Mouse (Mus musculus): ENCODE results near the gene Pth1r. TPM values are rescaled to one million over a fixed set of nuclear protein-coding genes. Genes with fewer than 3 reads are reported as not detected.
A peak's percentile ranks its signal among the peaks of the same experiment; 100 is the strongest.
"Not testable (repeated sequence)": the region's sequence is repeated elsewhere in the genome, so short reads cannot be mapped to it uniquely, and the experiment has no call there.

Gene Pth1r
- polyA plus RNA-seq, 1 experiment from 2014 or later = 133 TPM

DNA sequence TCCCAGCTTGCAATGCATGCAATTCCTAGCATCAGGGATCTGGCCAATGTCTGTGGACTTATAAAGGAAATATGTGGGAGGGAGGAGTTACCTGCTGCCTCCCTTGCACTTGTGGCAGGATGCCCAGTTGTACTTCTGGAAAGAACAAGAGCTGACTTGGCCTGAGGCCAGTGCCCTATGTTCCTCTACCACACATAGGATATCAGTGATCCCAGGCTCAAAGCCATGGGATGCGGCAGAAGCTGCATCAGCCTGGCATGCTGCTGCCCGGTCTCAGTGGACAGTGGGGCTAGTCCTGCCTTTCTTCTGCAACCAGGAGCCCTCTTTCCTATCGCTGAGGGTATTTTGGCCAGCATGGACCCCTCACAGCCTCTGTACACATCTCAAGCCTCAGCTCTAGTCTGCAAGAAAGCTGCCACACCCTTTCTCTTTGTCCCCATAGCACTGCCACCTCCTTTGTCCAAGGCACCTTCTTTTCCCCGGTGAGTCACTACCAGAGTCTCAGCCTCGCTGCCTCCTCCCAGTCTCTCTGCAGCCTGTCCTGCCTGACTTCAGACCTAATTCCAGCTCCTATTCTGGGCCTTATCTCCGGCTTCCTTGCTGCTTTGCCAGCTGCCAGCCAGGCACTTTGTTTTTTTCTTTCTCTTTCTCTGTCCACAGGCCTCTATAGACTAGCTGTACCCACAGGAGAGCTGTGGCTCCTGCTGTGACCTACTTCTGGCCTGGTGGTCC, 62.7 kb downstream of the Pth1r start:
- H3K4me2 ChIP-seq (replicated peaks) = no peak overlapping the region
- H3K4me3 ChIP-seq (replicated peaks) = no peak overlapping the region
- peak; percentile 22; the same call in 1 of the 2 replicates for ATAC-seq (ENCODE audit: insufficient number of reproducible peaks, low FRiP score, low TSS enrichment, low read depth)
- no peaks in the 10 kb centered on the region for H3K27me3 ChIP-seq
- peak overlapping the region; percentile 87 for H3K27ac ChIP-seq (replicated peaks)
- H3K9ac ChIP-seq = no peak overlapping the region
- peaks cover 37% of the 10 kb centered on the region for H3K4me1 ChIP-seq
- no peaks in the 10 kb centered on the region for H3K36me3 ChIP-seq
- 55% methylated on average over 6 of the region's 6 CpGs for WGBS
- H3K9me3 ChIP-seq (replicated peaks) = no peaks in the 10 kb centered on the region

DNA sequence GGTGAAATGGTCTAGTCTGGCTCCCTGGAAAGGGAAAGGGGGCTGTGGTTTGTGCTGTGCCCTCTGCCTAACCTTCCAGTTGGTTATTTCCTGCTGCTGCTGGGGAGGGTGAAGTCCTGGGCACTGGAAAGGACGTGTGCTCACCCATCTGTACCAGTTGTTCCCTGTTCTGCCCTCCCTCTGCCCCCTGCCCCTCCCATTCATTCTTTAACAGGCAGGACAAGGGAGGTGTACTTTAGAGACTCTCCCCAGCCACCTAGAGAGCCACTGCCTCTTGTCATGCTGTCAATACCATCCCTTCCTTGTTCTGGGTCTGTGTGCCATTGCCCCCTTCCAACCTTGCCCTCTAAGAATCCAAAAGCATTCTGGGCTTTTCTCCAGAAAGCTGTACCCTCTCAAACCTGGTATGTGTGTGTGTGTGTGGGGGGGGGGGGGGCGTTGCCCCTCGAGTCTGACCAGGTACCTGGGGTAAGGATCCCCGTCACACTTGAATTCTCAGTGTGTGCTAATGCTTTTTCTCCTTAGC, 63.3 kb downstream of the Pth1r start:
- H3K4me2 ChIP-seq (replicated peaks) = no peak overlapping the region
- no peaks in the 10 kb centered on the region for H3K27me3 ChIP-seq
- no peak overlapping the region for H3K9ac ChIP-seq
- no peaks in the 10 kb centered on the region for H3K36me3 ChIP-seq
- 0 out of 2 replicates have a peak, but pooled peaks have one; percentile 2 for ATAC-seq (ENCODE audit: insufficient number of reproducible peaks, low FRiP score, low TSS enrichment, low read depth)
- H3K4me1 ChIP-seq = peaks cover 37% of the 10 kb centered on the region
- WGBS = 40% methylated on average over 4 of the region's 4 CpGs
- no peaks in the 10 kb centered on the region for H3K9me3 ChIP-seq (replicated peaks)
- peak overlapping the region; percentile 87 for H3K27ac ChIP-seq (replicated peaks)
- H3K4me3 ChIP-seq (replicated peaks) = no peak overlapping the region

DNA sequence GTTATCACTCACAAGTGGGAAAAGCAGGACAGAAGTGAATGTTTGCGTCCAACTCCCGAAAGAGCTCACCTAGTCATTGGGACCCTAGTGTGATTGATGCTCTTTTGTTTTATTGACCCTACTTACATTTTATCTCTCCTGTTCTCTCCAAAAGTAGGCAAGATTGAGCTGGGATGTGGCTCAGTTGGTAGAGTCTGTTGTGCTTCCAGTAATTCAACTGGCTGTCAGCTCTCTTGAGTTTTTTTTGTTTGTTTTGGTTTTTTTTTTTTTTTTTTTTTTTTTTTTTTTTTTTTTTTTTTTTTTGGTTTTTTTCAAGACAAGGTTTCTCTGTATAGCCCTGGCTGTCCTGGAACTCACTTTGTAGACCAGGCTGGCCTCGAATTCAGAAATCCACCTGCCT, 64.2 kb downstream of the Pth1r start:
- H3K4me2 ChIP-seq (replicated peaks); H3K27me3 ChIP-seq; ATAC-seq (ENCODE audit: insufficient number of reproducible peaks, low FRiP score, low TSS enrichment, low read depth); H3K36me3 ChIP-seq; H3K27ac ChIP-seq (replicated peaks); H3K9me3 ChIP-seq (replicated peaks); H3K9ac ChIP-seq; H3K4me3 ChIP-seq (replicated peaks): not testable (repeated sequence)
- WGBS = 81% methylated on average over 3 of the region's 3 CpGs
- peaks cover 37% of the 10 kb centered on the region for H3K4me1 ChIP-seq

DNA sequence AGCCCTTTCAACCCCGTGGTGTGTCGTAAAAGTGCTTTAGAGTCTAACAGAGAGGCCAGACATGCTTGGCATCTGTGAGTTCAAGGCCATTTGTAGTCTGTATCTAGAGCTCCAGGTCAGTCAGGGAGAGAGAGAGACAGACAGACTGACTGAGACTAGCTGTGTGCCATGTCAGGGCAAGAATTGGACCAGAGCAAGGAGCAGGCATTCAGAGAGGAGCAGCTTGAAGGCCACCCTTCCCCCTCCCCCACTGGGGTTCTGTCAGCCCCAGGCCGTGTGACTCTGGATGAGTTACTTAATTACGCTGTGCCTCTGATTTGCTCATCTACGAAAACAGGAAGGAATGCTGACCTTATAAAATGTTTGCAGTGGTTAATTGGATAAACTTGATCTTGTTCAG, 64.7 kb downstream of the Pth1r start:
- no peaks in the 10 kb centered on the region for H3K36me3 ChIP-seq
- H3K4me2 ChIP-seq (replicated peaks) = no peak overlapping the region
- no peaks in the 10 kb centered on the region for H3K9me3 ChIP-seq (replicated peaks)
- H3K27ac ChIP-seq (replicated peaks) = no peak overlapping the region
- WGBS = 55% methylated on average over 5 of the region's 5 CpGs
- H3K4me3 ChIP-seq (replicated peaks) = no peak overlapping the region
- no peaks in the 10 kb centered on the region for H3K27me3 ChIP-seq
- ATAC-seq (ENCODE audit: insufficient number of reproducible peaks, low FRiP score, low TSS enrichment, low read depth) = no peak
- H3K9ac ChIP-seq = no peak overlapping the region
- peaks cover 37% of the 10 kb centered on the region for H3K4me1 ChIP-seq

DNA sequence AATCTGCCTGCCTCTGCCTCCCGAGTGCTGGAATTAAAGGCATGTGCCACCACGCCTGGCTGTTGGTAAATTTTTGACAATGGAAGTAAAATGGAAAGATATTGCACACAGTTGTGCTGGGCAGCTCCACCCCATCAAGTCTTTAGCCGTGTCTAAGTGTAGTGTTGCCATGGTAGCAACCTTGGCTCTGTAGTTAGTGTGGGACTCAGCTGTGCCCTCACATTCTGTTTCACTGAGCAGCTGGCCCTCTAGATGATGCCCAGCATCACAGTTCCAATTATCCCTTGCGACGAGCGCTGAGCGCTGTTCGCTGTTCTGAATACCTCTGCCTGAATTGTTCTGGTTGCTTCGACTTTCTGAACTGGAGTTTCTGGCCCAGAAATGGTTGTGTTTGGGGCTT, 65.1 kb downstream of the Pth1r start:
- H3K9ac ChIP-seq = no peak overlapping the region
- no peak overlapping the region for H3K27ac ChIP-seq (replicated peaks)
- no peaks in the 10 kb centered on the region for H3K36me3 ChIP-seq
- no peaks in the 10 kb centered on the region for H3K27me3 ChIP-seq
- 0 out of 2 replicates have a peak, but pooled peaks have one; percentile 29 for ATAC-seq (ENCODE audit: insufficient number of reproducible peaks, low FRiP score, low TSS enrichment, low read depth)
- WGBS = 71% methylated on average over 9 of the region's 9 CpGs
- H3K9me3 ChIP-seq (replicated peaks) = no peaks in the 10 kb centered on the region
- no peak overlapping the region for H3K4me2 ChIP-seq (replicated peaks)
- peaks cover 37% of the 10 kb centered on the region for H3K4me1 ChIP-seq
- no peak overlapping the region for H3K4me3 ChIP-seq (replicated peaks)

DNA sequence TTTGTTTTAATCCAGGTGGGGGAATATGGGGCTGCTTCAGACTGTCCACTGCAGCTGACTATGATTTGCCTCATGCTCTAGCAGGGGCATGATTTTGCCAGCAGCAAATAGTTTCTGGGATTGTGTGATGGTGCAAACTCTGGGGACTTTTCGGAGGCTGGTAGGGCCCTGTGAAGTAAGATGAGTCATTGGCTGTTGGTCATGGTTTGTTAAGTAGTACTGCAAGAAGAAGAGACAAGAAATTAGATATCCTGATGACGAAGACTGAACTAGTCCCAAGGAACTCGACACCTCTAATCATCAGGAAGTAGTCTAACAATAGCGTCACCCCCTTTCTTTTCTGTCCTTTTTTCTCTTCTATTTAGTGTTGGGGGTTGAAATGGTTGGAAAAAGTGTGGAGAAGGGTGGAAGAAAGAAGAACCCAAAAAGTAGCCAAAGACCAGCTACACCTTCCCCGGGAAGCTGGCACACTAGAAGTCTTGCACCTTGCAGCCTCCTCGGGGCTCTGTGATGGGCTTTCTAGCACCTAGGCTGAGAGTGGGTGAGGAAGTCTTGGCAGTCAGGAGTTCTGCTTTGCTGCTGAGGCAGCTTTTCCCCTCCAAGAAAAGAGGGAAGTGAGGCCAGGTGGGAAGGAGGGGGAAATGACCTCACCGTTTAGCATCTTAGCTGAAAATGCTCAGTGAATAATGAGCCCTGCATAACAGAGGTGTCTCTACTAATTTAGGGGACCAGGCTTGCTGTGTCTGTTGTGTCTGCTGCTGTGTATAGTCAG, 66.0 kb downstream of the Pth1r start:
- Histone ChIP-seq H3K4me2 (replicated peaks) (no peak overlapping the region), H3K27ac (replicated peaks) (no peak overlapping the region), H3K4me3 (replicated peaks) (no peak overlapping the region), H3K36me3 (no peaks in the 10 kb centered on the region), H3K27me3 (no peaks in the 10 kb centered on the region), H3K9ac (no peak overlapping the region), H3K4me1 (peaks cover 38% of the 10 kb centered on the region), H3K9me3 (replicated peaks) (no peaks in the 10 kb centered on the region)
- 73% methylated on average over 7 of the region's 7 CpGs for WGBS
- ATAC-seq (ENCODE audit: insufficient number of reproducible peaks, low FRiP score, low TSS enrichment, low read depth) = no peak

DNA sequence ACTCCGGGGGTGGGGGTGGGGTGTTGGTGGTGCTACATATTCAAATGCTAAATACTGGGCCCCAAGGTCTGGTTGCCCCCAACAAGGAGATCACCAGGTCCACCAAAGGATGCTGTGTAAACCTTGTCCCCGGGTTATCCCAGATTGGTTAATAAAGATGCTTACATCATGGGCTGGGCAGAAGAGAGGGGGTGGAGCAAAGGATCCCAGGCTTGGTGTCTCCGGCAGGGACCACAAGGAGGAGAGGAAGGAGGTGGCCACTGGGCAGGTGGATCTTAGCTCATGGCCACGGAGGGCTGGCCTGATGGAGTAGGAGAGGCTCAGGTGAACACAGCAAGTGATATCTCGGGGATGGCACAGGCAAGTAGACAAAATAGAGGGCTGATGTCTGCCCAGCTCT, 68.1 kb downstream of the Pth1r start:
- H3K27me3 ChIP-seq = no peaks in the 10 kb centered on the region
- peaks cover 18% of the 10 kb centered on the region for H3K4me1 ChIP-seq
- H3K27ac ChIP-seq (replicated peaks) = no peak overlapping the region
- H3K9me3 ChIP-seq (replicated peaks) = no peaks in the 10 kb centered on the region
- H3K4me3 ChIP-seq (replicated peaks) = no peak overlapping the region
- H3K4me2 ChIP-seq (replicated peaks) = no peak overlapping the region
- 72% methylated on average over 5 of the region's 5 CpGs for WGBS
- H3K36me3 ChIP-seq = no peaks in the 10 kb centered on the region
- no peak for ATAC-seq (ENCODE audit: insufficient number of reproducible peaks, low FRiP score, low TSS enrichment, low read depth)
- H3K9ac ChIP-seq = no peak overlapping the region

DNA sequence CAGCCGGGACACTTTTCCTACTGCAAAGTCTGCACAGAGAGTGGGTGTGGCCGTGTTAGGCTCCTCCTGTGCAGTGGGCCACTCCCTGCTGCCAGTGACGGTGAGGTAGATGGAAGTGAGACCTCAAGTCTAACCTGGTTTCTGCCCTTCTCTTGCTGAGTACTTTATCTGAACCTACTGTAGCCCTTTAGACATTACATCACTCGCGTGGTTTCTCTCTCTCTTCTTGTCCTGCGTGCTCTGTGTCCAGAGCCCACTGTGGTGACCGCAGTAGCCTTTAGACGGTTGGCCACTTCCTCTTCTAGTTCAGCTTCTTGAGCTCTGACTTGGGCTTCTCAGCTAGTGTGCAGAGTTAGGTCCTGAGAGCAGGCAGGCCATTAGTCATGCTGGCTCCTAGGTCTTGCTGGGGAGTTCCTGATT, 70.4 kb downstream of the Pth1r start:
- H3K4me3 ChIP-seq (replicated peaks) = no peak overlapping the region
- no peak for ATAC-seq (ENCODE audit: insufficient number of reproducible peaks, low FRiP score, low TSS enrichment, low read depth)
- H3K4me2 ChIP-seq (replicated peaks) = no peak overlapping the region
- no peaks in the 10 kb centered on the region for H3K36me3 ChIP-seq
- H3K9me3 ChIP-seq (replicated peaks) = no peaks in the 10 kb centered on the region
- H3K27me3 ChIP-seq = no peaks in the 10 kb centered on the region
- 82% methylated on average over 8 of the region's 8 CpGs for WGBS
- no peak overlapping the region for H3K9ac ChIP-seq
- peaks cover 12% of the 10 kb centered on the region for H3K4me1 ChIP-seq
- no peak overlapping the region for H3K27ac ChIP-seq (replicated peaks)

DNA sequence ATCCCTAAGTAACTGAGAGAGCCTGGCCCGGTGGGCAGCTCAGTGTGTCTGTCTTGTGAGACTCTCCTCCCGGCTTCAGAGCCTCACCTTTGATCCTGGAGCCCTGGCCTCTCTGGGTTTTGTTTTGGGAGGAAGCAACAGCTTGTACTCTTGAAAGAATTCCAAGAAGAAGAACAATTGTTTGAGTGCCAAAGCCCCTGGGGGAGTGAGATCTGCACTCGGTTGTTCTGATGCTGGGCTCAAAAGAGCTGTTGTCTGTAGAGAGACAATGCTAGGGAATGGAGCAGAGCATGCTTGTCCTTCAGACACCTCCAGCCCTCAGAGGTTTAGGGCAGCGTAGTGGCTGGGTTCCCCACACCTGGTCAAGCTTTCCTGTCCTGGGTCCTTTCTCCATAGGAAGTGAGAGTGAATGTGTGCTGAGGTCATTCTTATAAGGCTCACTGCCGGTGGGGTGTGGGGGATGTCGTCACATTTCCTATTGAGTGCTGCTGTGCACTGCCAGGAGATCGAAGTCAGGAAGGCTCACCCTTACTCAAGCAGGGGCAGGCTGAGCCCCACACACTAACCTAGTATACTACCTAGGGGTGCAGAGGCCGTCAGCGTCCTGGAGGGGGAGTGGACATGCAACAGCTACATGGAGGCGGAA, 73.7 kb downstream of the Pth1r start:
- Histone ChIP-seq H3K4me2 (replicated peaks) (no peak overlapping the region), H3K9me3 (replicated peaks) (no peaks in the 10 kb centered on the region), H3K27ac (replicated peaks) (no peak overlapping the region), H3K9ac (no peak overlapping the region; the same call in 1 of the 2 replicates), H3K36me3 (no peaks in the 10 kb centered on the region), H3K27me3 (no peaks in the 10 kb centered on the region), H3K4me1 (peaks cover 15% of the 10 kb centered on the region), H3K4me3 (replicated peaks) (no peak overlapping the region)
- 52% methylated on average over 10 of the region's 10 CpGs for WGBS
- no peak for ATAC-seq (ENCODE audit: insufficient number of reproducible peaks, low FRiP score, low TSS enrichment, low read depth)

DNA sequence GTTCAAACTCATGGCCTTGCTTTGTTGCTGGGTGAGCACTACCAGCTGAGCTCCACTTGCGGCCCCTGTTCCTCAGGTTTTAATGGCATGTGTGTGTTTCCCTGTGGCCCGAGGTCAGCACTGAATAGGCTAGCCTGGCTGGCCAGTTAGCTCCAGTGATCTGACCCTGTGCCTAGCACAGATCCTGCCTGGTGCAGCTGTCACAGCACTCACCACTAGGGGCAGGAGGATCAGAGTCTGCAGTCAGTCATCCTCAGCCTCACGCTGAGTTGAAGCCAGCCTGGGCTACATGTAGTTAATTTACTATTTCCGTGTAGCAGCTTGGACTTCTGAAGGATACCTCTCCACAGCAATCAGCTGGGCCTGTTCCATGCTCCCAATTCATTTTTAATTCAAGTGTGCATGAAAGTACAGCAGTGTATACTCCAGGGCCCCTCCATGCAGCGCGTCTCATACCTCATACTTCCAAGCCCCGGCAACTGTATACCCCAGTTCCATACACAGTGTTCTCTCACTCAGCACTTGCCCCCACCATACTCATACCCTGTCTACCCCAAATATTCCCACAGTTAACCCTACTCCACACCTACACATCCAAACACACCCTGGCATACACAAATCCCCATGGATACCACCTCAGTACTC, 74.4 kb downstream of the Pth1r start:
- Histone ChIP-seq H3K9me3 (replicated peaks) (no peaks in the 10 kb centered on the region), H3K9ac (no peak overlapping the region; the same call in 1 of the 2 replicates), H3K4me3 (replicated peaks) (no peak overlapping the region), H3K36me3 (no peaks in the 10 kb centered on the region), H3K27ac (replicated peaks) (no peak overlapping the region), H3K4me1 (peaks cover 15% of the 10 kb centered on the region), H3K4me2 (replicated peaks) (no peak overlapping the region), H3K27me3 (no peaks in the 10 kb centered on the region)
- 56% methylated on average over 7 of the region's 7 CpGs for WGBS
- ATAC-seq (ENCODE audit: insufficient number of reproducible peaks, low FRiP score, low TSS enrichment, low read depth) = no peak

All from embryonic facial prominence, embryonic 15.5 days (tissue).